Mouse (Mus musculus): ENCODE measurements around the gene Wipf3. TPM values are rescaled to one million over a fixed set of nuclear protein-coding genes. Genes with fewer than 3 reads are reported as not detected.

Wipf3 gene
- polyA plus RNA-seq, 1 experiment from 2014 or later = 1.0 TPM

- no peak overlapping the region for H3K27ac ChIP-seq
- H3K4me3 ChIP-seq = no peak overlapping the region
- H3K9me3 ChIP-seq = no peaks in the 10 kb centered on the region
- WGBS = 67% methylated on average over 8 of the region's 8 CpGs
- no peak for DNase-seq (ENCODE audit: low spot score)
- H3K36me3 ChIP-seq = no peaks in the 10 kb centered on the region
- H3K27me3 ChIP-seq (ENCODE audit: insufficient read depth, poor library complexity, severe bottlenecking) = no peaks in the 10 kb centered on the region; the same call in none of the 2 replicates
- H3K4me1 ChIP-seq = peaks cover 16% of the 10 kb centered on the region
Measured at GRCm38 (mm10) chr6:54528666-54529065, 99.3 kb downstream of the Wipf3 start.

GRCm38 (mm10) chr6:54530182-54530581, 100.8 kb downstream of the Wipf3 start:
- Histone ChIP-seq H3K36me3 (no peaks in the 10 kb centered on the region), H3K9me3 (no peaks in the 10 kb centered on the region), H3K27ac (no peak overlapping the region), H3K4me3 (no peak overlapping the region), H3K27me3 (ENCODE audit: insufficient read depth, poor library complexity, severe bottlenecking) (no peaks in the 10 kb centered on the region; the same call in 1 of the 2 replicates), H3K4me1 (peaks cover 16% of the 10 kb centered on the region)
- no peak for DNase-seq (ENCODE audit: low spot score)
- WGBS = 85% methylated on average over 2 of the region's 2 CpGs

GRCm38 (mm10) chr6:54531048-54531481, 101.7 kb downstream of the Wipf3 start:
- Histone ChIP-seq H3K4me3 (no peak overlapping the region), H3K9me3 (no peaks in the 10 kb centered on the region), H3K27me3 (ENCODE audit: insufficient read depth, poor library complexity, severe bottlenecking) (no peaks in the 10 kb centered on the region; the same call in 1 of the 2 replicates), H3K27ac (peak overlapping the region; percentile 56; the same call in 1 of the 2 replicates), H3K36me3 (no peaks in the 10 kb centered on the region), H3K4me1 (peaks cover 16% of the 10 kb centered on the region)
- WGBS = 43% methylated on average over 8 of the region's 8 CpGs
- no peak for DNase-seq (ENCODE audit: low spot score)

- H3K27me3 ChIP-seq (ENCODE audit: insufficient read depth, poor library complexity, severe bottlenecking) = no peaks in the 10 kb centered on the region
- no peaks in the 10 kb centered on the region for H3K36me3 ChIP-seq
- WGBS = 94% methylated on average over 4 of the region's 4 CpGs
- H3K27ac ChIP-seq = no peak overlapping the region
- H3K9me3 ChIP-seq = no peaks in the 10 kb centered on the region
- H3K4me1 ChIP-seq = peaks cover 30% of the 10 kb centered on the region
- DNase-seq (ENCODE audit: low spot score) = no peak
- H3K4me3 ChIP-seq = no peak overlapping the region
Measured at GRCm38 (mm10) chr6:54535485-54535884, 106.1 kb downstream of the Wipf3 start.

- DNase-seq (ENCODE audit: low spot score) = no peak
- H3K4me3 ChIP-seq = no peak overlapping the region
- H3K27ac ChIP-seq = no peak overlapping the region
- 74% methylated on average over 7 of the region's 7 CpGs for WGBS
- H3K27me3 ChIP-seq (ENCODE audit: insufficient read depth, poor library complexity, severe bottlenecking) = no peaks in the 10 kb centered on the region
- H3K36me3 ChIP-seq = no peaks in the 10 kb centered on the region
- peaks cover 21% of the 10 kb centered on the region for H3K4me1 ChIP-seq
- no peaks in the 10 kb centered on the region for H3K9me3 ChIP-seq
Measured at GRCm38 (mm10) chr6:54537053-54537452, 107.7 kb downstream of the Wipf3 start.

GRCm38 (mm10) chr6:54538773-54539173, 109.4 kb downstream of the Wipf3 start:
- no peak overlapping the region for H3K27ac ChIP-seq
- H3K9me3 ChIP-seq = no peaks in the 10 kb centered on the region
- no peak for DNase-seq (ENCODE audit: low spot score)
- H3K36me3 ChIP-seq = 0 out of 2 replicates have a peak, but pooled peaks cover 2% of the 10 kb centered on the region
- 18% methylated on average over 3 of the region's 3 CpGs for WGBS
- H3K27me3 ChIP-seq (ENCODE audit: insufficient read depth, poor library complexity, severe bottlenecking) = no peaks in the 10 kb centered on the region
- H3K4me1 ChIP-seq = peaks cover 25% of the 10 kb centered on the region
- H3K4me3 ChIP-seq = no peak overlapping the region

GRCm38 (mm10) chr6:54539396-54539795, 110.0 kb downstream of the Wipf3 start:
- H3K27ac ChIP-seq = no peak overlapping the region
- WGBS = 90% methylated on average over 7 of the region's 7 CpGs
- H3K4me3 ChIP-seq = no peak overlapping the region
- H3K27me3 ChIP-seq (ENCODE audit: insufficient read depth, poor library complexity, severe bottlenecking) = peaks cover under 1% of the 10 kb centered on the region; the same call in 1 of the 2 replicates
- no peak for DNase-seq (ENCODE audit: low spot score)
- 0 out of 2 replicates have a peak, but pooled peaks cover 2% of the 10 kb centered on the region for H3K36me3 ChIP-seq
- H3K9me3 ChIP-seq = no peaks in the 10 kb centered on the region
- peaks cover 25% of the 10 kb centered on the region for H3K4me1 ChIP-seq

GRCm38 (mm10) chr6:54540252-54540887, 111.0 kb downstream of the Wipf3 start:
- Histone ChIP-seq H3K4me3 (no peak overlapping the region), H3K27me3 (ENCODE audit: insufficient read depth, poor library complexity, severe bottlenecking) (peaks cover 4% of the 10 kb centered on the region; the same call in 1 of the 2 replicates), H3K4me1 (peaks cover 25% of the 10 kb centered on the region), H3K27ac (0 out of 2 replicates have a peak overlapping the region, but pooled peaks have one; percentile 53), H3K9me3 (no peaks in the 10 kb centered on the region), H3K36me3 (0 out of 2 replicates have a peak, but pooled peaks cover 2% of the 10 kb centered on the region)
- DNase-seq (ENCODE audit: low spot score) = no peak
- 66% methylated on average over 9 of the region's 9 CpGs for WGBS

GRCm38 (mm10) chr6:54542836-54543235, 113.4 kb downstream of the Wipf3 start:
- 73% methylated on average over 7 of the region's 7 CpGs for WGBS
- Histone ChIP-seq H3K27me3 (ENCODE audit: insufficient read depth, poor library complexity, severe bottlenecking) (peaks cover 4% of the 10 kb centered on the region; the same call in 1 of the 2 replicates), H3K27ac (no peak overlapping the region), H3K9me3 (no peaks in the 10 kb centered on the region), H3K4me1 (peaks cover 25% of the 10 kb centered on the region), H3K4me3 (no peak overlapping the region), H3K36me3 (0 out of 2 replicates have a peak, but pooled peaks cover 2% of the 10 kb centered on the region)
- DNase-seq (ENCODE audit: low spot score) = peak; percentile 20

GRCm38 (mm10) chr6:54543646-54544045, 114.2 kb downstream of the Wipf3 start:
- DNase-seq (ENCODE audit: low spot score) = peak; percentile 53
- 82% methylated on average over 2 of the region's 2 CpGs for WGBS
- peaks cover 8% of the 10 kb centered on the region; the same call in 1 of the 2 replicates for H3K27me3 ChIP-seq (ENCODE audit: insufficient read depth, poor library complexity, severe bottlenecking)
- H3K27ac ChIP-seq = no peak overlapping the region
- H3K4me1 ChIP-seq = peaks cover 23% of the 10 kb centered on the region
- H3K4me3 ChIP-seq = no peak overlapping the region
- 0 out of 2 replicates have a peak, but pooled peaks cover 2% of the 10 kb centered on the region for H3K36me3 ChIP-seq
- H3K9me3 ChIP-seq = no peaks in the 10 kb centered on the region

GRCm38 (mm10) chr6:54548314-54549019, 119.1 kb downstream of the Wipf3 start:
- no peaks in the 10 kb centered on the region for H3K36me3 ChIP-seq
- 81% methylated on average over 13 of the region's 13 CpGs for WGBS
- no peak overlapping the region for H3K4me3 ChIP-seq
- H3K9me3 ChIP-seq = no peaks in the 10 kb centered on the region
- no peak for DNase-seq (ENCODE audit: low spot score)
- peaks cover 19% of the 10 kb centered on the region for H3K4me1 ChIP-seq
- H3K27me3 ChIP-seq (ENCODE audit: insufficient read depth, poor library complexity, severe bottlenecking) = peaks cover 12% of the 10 kb centered on the region; the same call in 1 of the 2 replicates
- H3K27ac ChIP-seq = no peak overlapping the region

- H3K27me3 ChIP-seq (ENCODE audit: insufficient read depth, poor library complexity, severe bottlenecking) = peaks cover 12% of the 10 kb centered on the region; the same call in 1 of the 2 replicates
- no peaks in the 10 kb centered on the region for H3K9me3 ChIP-seq
- peaks cover 24% of the 10 kb centered on the region for H3K4me1 ChIP-seq
- DNase-seq (ENCODE audit: low spot score) = no peak
- H3K4me3 ChIP-seq = no peak overlapping the region
- H3K27ac ChIP-seq = no peak overlapping the region
- WGBS = 66% methylated on average over 4 of the region's 4 CpGs
- no peaks in the 10 kb centered on the region for H3K36me3 ChIP-seq
Measured at GRCm38 (mm10) chr6:54549311-54549710, 119.9 kb downstream of the Wipf3 start.

- 54% methylated on average over 6 of the region's 7 CpGs for WGBS
- no peaks in the 10 kb centered on the region for H3K9me3 ChIP-seq
- no peak overlapping the region for H3K4me3 ChIP-seq
- no peak for DNase-seq (ENCODE audit: low spot score)
- peaks cover 8% of the 10 kb centered on the region; the same call in 1 of the 2 replicates for H3K27me3 ChIP-seq (ENCODE audit: insufficient read depth, poor library complexity, severe bottlenecking)
- peaks cover 38% of the 10 kb centered on the region for H3K4me1 ChIP-seq
- no peaks in the 10 kb centered on the region for H3K36me3 ChIP-seq
- H3K27ac ChIP-seq = no peak overlapping the region
Measured at GRCm38 (mm10) chr6:54550801-54551323, 121.5 kb downstream of the Wipf3 start.
